In genomic region chr1:106567506-106567905, GRCm38 (mm10) we compare ENCODE assay signal across 14 mouse cellular contexts.
"Had no signal": no experiment of that assay in that cellular context is flagged by ENCODE, and none has a peak within 500 bp of the region (broad histone marks: within the 10 kb centered on the region; RNA-seq: fewer than 3 reads in every experiment).

No protein-coding gene starts in this region.

- ATAC-seq: liver, embryonic 12.5 days had no signal

- H3K36me3 ChIP-seq: limb, embryonic 15.5 days; liver, embryonic 12.5 days; midbrain, embryonic 10.5 days; neural tube, embryonic 15.5 days had no signal

- DNase-seq: left cerebral cortex, postnatal 4 days; lung, embryonic 14.5 days; lung, postnatal 10 days; lung, postnatal 4 days; midbrain, embryonic 14.5 days; right cerebral cortex, postnatal 14 days; thymus, adult 18-20 months; thymus, postnatal 14 days had no signal

- H3K9me3 ChIP-seq: limb, embryonic 15.5 days; liver, embryonic 12.5 days; midbrain, embryonic 10.5 days; neural tube, embryonic 15.5 days had no signal

- H3K4me3 ChIP-seq: layer of hippocampus, adult 2 months; limb, embryonic 15.5 days; liver, embryonic 12.5 days; midbrain, embryonic 10.5 days; myocyte; neural tube, embryonic 15.5 days had no signal

- H3K27ac ChIP-seq: layer of hippocampus, adult 2 months; limb, embryonic 15.5 days; liver, embryonic 12.5 days; midbrain, embryonic 10.5 days; neural tube, embryonic 15.5 days had no signal

- H3K4me1 ChIP-seq: liver, embryonic 12.5 days; neural tube, embryonic 15.5 days had no signal

- H3K9ac ChIP-seq: limb, embryonic 15.5 days; liver, embryonic 12.5 days; lung, embryonic 14.5 days; neural tube, embryonic 15.5 days had no signal

- H3K27me3 ChIP-seq: limb, embryonic 15.5 days; liver, embryonic 12.5 days; neural tube, embryonic 15.5 days had no signal

- H3K4me2 ChIP-seq: limb, embryonic 15.5 days; liver, embryonic 12.5 days; lung, embryonic 14.5 days; neural tube, embryonic 15.5 days had no signal
